5 mouse cellular contexts compared by ENCODE assay signal in the genomic region with DNA sequence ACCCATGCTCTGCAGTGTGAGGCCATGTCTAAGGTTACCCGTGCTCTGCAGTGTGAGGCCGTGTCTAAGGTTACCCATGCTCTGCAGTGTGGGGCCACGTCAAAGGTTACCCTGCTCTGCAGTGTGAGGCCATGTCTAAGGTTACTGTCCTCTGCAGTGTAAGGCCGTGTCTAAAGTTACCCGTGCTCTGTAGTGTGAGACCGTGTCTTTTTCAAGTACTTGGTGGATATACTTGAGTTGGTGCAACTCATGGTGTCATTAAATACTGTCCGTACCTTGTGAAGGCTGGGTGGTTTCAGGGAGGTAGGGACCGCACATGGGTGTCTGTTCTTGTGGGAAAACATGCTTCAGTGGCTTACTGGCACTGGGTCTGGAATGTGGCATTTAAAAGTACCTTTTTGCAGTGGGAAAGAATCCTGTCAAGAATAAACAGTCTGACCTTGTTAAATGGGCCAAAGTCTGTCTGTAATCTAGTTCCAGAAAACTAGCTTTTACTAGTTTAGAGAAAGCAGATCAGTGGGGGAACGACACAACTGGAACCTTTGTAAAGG.
DNase-seq lines count a peak whose midpoint lies in the region; ATAC-seq and TF ChIP-seq lines count a peak whose summit lies in the region.
"Not testable (repeated sequence)": the region's sequence is repeated elsewhere in the genome, so short reads cannot be mapped to it uniquely, and the experiment has no call there.

No protein-coding gene starts in this region.

- not testable (repeated sequence) for H3K4me1 ChIP-seq in liver, postnatal 0 days (ENCODE audit: insufficient read depth)

- 74% methylated on average over 8 of the region's 9 CpGs for WGBS in liver, postnatal 0 days (ENCODE audit: insufficient replicate concordance)

- 0 out of 2 replicates have a peak overlapping the region, but pooled peaks have one; percentile 51 for H3K27ac ChIP-seq in liver, postnatal 0 days (ENCODE audit: low read depth)

- H3K36me3 ChIP-seq in liver, postnatal 0 days (replicated peaks; ENCODE audit: insufficient read depth, low read length) = not testable (repeated sequence)

- in situ Hi-C loops in Patski (cut with MboI; ENCODE audit: low pct_unique_long_range_greater_than_20kb) = not testable (repeated sequence)

- not testable (repeated sequence) for TF ChIP-seq EP300 in liver, postnatal 0 days (IDR thresholded peaks at IDR 0.05; ENCODE audit: low read depth)

- not testable (repeated sequence) for H3K9ac ChIP-seq in liver, postnatal 0 days (replicated peaks)

- POLR2A ChIA-PET in Patski (lab: Charles Lee) = not testable (repeated sequence)

- H3K4me2 ChIP-seq in liver, postnatal 0 days (ENCODE audit: low read depth, low read length) = not testable (repeated sequence)

- TF ChIP-seq CTCF in Patski (IDR thresholded peaks at IDR 0.05); liver, postnatal 0 days (IDR thresholded peaks at IDR 0.05; ENCODE audit: low read depth): not testable (repeated sequence)

- not testable (repeated sequence) for H3K4me3 ChIP-seq in liver, postnatal 0 days (ENCODE audit: low read depth, low read length)

- CTCF ChIA-PET in Patski (lab: Charles Lee) = not testable (repeated sequence)

- peak; percentile 63 for DNase-seq in Patski (ENCODE audit: low read depth, low spot score)
- peak; percentile 35 for DNase-seq in kidney, adult 18-20 months
- DNase-seq in kidney, adult 8-10 months = peak; percentile 25 to 33
- peak; percentile 29 for DNase-seq in kidney, postnatal 14 days
- DNase-seq in liver, postnatal 0 days = not testable (repeated sequence)

- not testable (repeated sequence) for H3K9me3 ChIP-seq in liver, postnatal 0 days (ENCODE audit: low read length)

- ATAC-seq in Patski = peak; percentile 83
- not testable (repeated sequence) for ATAC-seq in liver, postnatal 0 days

- not testable (repeated sequence) for H3K27me3 ChIP-seq in Patski; liver, postnatal 0 days (ENCODE audit: insufficient read depth, low read length)
